Mouse (Mus musculus) heart, postnatal 0 days (tissue): Measurements from ENCODE around the gene Nap1l4. TPM values are rescaled to one million over a fixed set of nuclear protein-coding genes. Genes with fewer than 3 reads are reported as not detected.
A peak's percentile ranks its signal among the peaks of the same experiment; 100 is the strongest.

Source experiments
- ATAC-seq: fragments of 200-750 bp; cut with Nextera tagmentation; 2 replicates; pipeline ENCODE4 v1.8.0; 2017; ENCODE audit warnings: low read depth, moderate number of reproducible peaks, moderate library complexity; ENCODE audit not compliant: insufficient read depth
- DNase-seq: peaks from one replicate; pipeline ENCODE4 v3.0.0-alpha.2; 2016; ENCODE audit warnings: low spot score
- H3K27ac ChIP-seq: fragments of 300-500 bp; sonication (generic); 2 replicates; pipeline ENCODE4 v1.5.1; 2014; ENCODE audit warnings: low read depth, mild to moderate bottlenecking
- H3K27me3 ChIP-seq: fragments of 300-500 bp; sonication (generic); 2 replicates; pipeline ENCODE4 v1.6.1; 2014; ENCODE audit warnings: low read length, mixed read lengths; ENCODE audit not compliant: control insufficient read depth, insufficient read depth
- H3K36me3 ChIP-seq: fragments of 300-500 bp; sonication (generic); replicated peaks from 2 replicates; pipeline ENCODE4 v1.6.1; 2014; ENCODE audit warnings: low read length, mixed read lengths; ENCODE audit not compliant: control insufficient read depth, insufficient read depth
- H3K4me1 ChIP-seq: fragments of 300-500 bp; sonication (generic); 2 replicates; pipeline ENCODE4 v1.6.1; 2014; ENCODE audit warnings: antibody characterized with exemption; ENCODE audit not compliant: control insufficient read depth, insufficient read depth
- H3K4me2 ChIP-seq: fragments of 300-500 bp; sonication (generic); 2 replicates; pipeline ENCODE4 v1.6.1; 2014; ENCODE audit warnings: low read depth, mild to moderate bottlenecking, low read length, moderate library complexity
- H3K4me3 ChIP-seq: fragments of 300-500 bp; sonication (generic); 2 replicates; pipeline ENCODE4 v1.5.1; 2014; ENCODE audit warnings: low read depth, low read length
- H3K9ac ChIP-seq: fragments of 300-500 bp; sonication (generic); replicated peaks from 2 replicates; pipeline ENCODE4 v1.6.1; 2014; ENCODE audit warnings: low read depth, low read length, mixed read lengths
- H3K9me3 ChIP-seq: fragments of 300-500 bp; sonication (generic); replicated peaks from 2 replicates; pipeline ENCODE4 v1.6.1; 2016; ENCODE audit warnings: low read length; ENCODE audit not compliant: control insufficient read depth
- CTCF ChIP-seq: IDR thresholded peaks from 2 replicates; pipeline ENCODE4 v1.5.1; 2016; ENCODE audit warnings: antibody characterized with exemption, control low read depth, low read depth
- EP300 ChIP-seq: IDR thresholded peaks from 2 replicates; pipeline ENCODE4 v1.6.1; 2016; ENCODE audit warnings: antibody characterized with exemption, low read depth
- WGBS: fragments of 180-500 bp; shearing (Covaris S2); extraction: QIAGEN DNeasy Blood & Tissue Kit; methylation state at CpG from one replicate; pipeline ENCODE4 v1.1.7; 2014; 5-methylcytosine and 5-hydroxymethylcytosine counted together
- polyA plus RNA-seq: library from polyadenylated mRNA; unstranded; fragments of >200 nt; fragmentation: Nextera tagmentation; extraction: Ambion mirVana; gene quantifications from 2 replicates; pipeline ENCODE4 v1.2.1, GENCODE M21; 2015
- total RNA-seq: library from RNA; depleted of rRNA; stranded (reverse); fragments of >200 nt; gene quantifications from 2 replicates; pipeline ENCODE4 v1.2.3, GENCODE M21; 2014; ENCODE audit warnings: low replicate concordance

Gene Nap1l4
- total and polyA plus RNA-seq, 2 experiments from 2014 or later = 153 to 200 TPM

- H3K4me3 ChIP-seq = no peak overlapping the region
- ATAC-seq (no peak), DNase-seq (peak; percentile 16)
- no peak overlapping the region for H3K9ac ChIP-seq
- no peak overlapping the region for H3K27ac ChIP-seq
- H3K9me3 ChIP-seq = no peaks in the 10 kb centered on the region
- no peak overlapping the region for H3K4me2 ChIP-seq
- no peaks in the 10 kb centered on the region for H3K36me3 ChIP-seq
- H3K27me3 ChIP-seq = peaks cover 28% of the 10 kb centered on the region
- H3K4me1 ChIP-seq = peaks cover 10% of the 10 kb centered on the region; the same call in 1 of the 2 replicates
- WGBS = 29% methylated on average over 7 of the region's 7 CpGs
- TF ChIP-seq CTCF (peak; percentile 67), EP300 (no peak)
Measured at GRCm38 (mm10) chr7:143506675-143507074, 42.2 kb downstream of the Nap1l4 start.

GRCm38 (mm10) chr7:143506271-143506670, 42.6 kb downstream of the Nap1l4 start:
- no peak for TF ChIP-seq EP300
- no peak for TF ChIP-seq CTCF
- H3K9me3 ChIP-seq = no peaks in the 10 kb centered on the region
- no peak overlapping the region for H3K9ac ChIP-seq
- no peak overlapping the region for H3K27ac ChIP-seq
- H3K4me1 ChIP-seq = peaks cover 10% of the 10 kb centered on the region; the same call in 1 of the 2 replicates
- H3K4me2 ChIP-seq = no peak overlapping the region
- DNase-seq (no peak), ATAC-seq (no peak)
- H3K4me3 ChIP-seq = no peak overlapping the region
- no peaks in the 10 kb centered on the region for H3K36me3 ChIP-seq
- H3K27me3 ChIP-seq = peaks cover 32% of the 10 kb centered on the region
- 70% methylated on average over 7 of the region's 7 CpGs for WGBS

GRCm38 (mm10) chr7:143505823-143506222, 43.1 kb downstream of the Nap1l4 start:
- H3K9me3 ChIP-seq = no peaks in the 10 kb centered on the region
- ATAC-seq (no peak), DNase-seq (peak; percentile 36)
- no peak overlapping the region for H3K4me2 ChIP-seq
- TF ChIP-seq CTCF = peak; percentile 56
- no peak for TF ChIP-seq EP300
- no peaks in the 10 kb centered on the region for H3K36me3 ChIP-seq
- no peak overlapping the region for H3K9ac ChIP-seq
- H3K4me1 ChIP-seq = peaks cover 10% of the 10 kb centered on the region; the same call in 1 of the 2 replicates
- H3K4me3 ChIP-seq = no peak overlapping the region
- H3K27me3 ChIP-seq = peaks cover 37% of the 10 kb centered on the region
- H3K27ac ChIP-seq = no peak overlapping the region
- WGBS = 29% methylated on average over 11 of the region's 11 CpGs

GRCm38 (mm10) chr7:143505411-143505810, 43.5 kb downstream of the Nap1l4 start:
- TF ChIP-seq CTCF = no peak
- peaks cover 10% of the 10 kb centered on the region; the same call in 1 of the 2 replicates for H3K4me1 ChIP-seq
- no peaks in the 10 kb centered on the region for H3K9me3 ChIP-seq
- no peak overlapping the region for H3K27ac ChIP-seq
- H3K4me2 ChIP-seq = no peak overlapping the region
- WGBS = 79% methylated on average over 2 of the region's 2 CpGs
- H3K36me3 ChIP-seq = no peaks in the 10 kb centered on the region
- ATAC-seq = no peak
- peaks cover 41% of the 10 kb centered on the region for H3K27me3 ChIP-seq
- DNase-seq = no peak
- no peak overlapping the region for H3K4me3 ChIP-seq
- no peak overlapping the region for H3K9ac ChIP-seq

GRCm38 (mm10) chr7:143503926-143504325, 45.0 kb downstream of the Nap1l4 start:
- WGBS = 89% methylated on average over 6 of the region's 6 CpGs
- H3K36me3 ChIP-seq = no peaks in the 10 kb centered on the region
- H3K9me3 ChIP-seq = no peaks in the 10 kb centered on the region
- TF ChIP-seq CTCF = no peak
- no peak for TF ChIP-seq EP300
- no peak overlapping the region for H3K4me3 ChIP-seq
- no peak overlapping the region for H3K27ac ChIP-seq
- DNase-seq (no peak), ATAC-seq (no peak)
- peaks cover 10% of the 10 kb centered on the region; the same call in 1 of the 2 replicates for H3K4me1 ChIP-seq
- H3K9ac ChIP-seq = no peak overlapping the region
- H3K27me3 ChIP-seq = peaks cover 46% of the 10 kb centered on the region
- no peak overlapping the region for H3K4me2 ChIP-seq
